Mouse (Mus musculus) forebrain, embryonic 15.5 days (tissue): Measurements from ENCODE around the gene Zfp354c. TPM values are rescaled to one million over a fixed set of nuclear protein-coding genes. Genes with fewer than 3 reads are reported as not detected.
A peak's percentile ranks its signal among the peaks of the same experiment; 100 is the strongest.

Experiments
- ATAC-seq: fragments of 200-750 bp; cut with Nextera tagmentation; replicated peaks from 2 replicates; pipeline ENCODE4 v1.8.0; 2017; ENCODE audit warnings: mild to moderate bottlenecking, moderate TSS enrichment, moderate library complexity
- H3K27ac ChIP-seq: fragments of 300-500 bp; sonication (generic); replicated peaks from 2 replicates; pipeline ENCODE4 v1.5.1; 2015; ENCODE audit warnings: mild to moderate bottlenecking, inconsistent platforms
- H3K27me3 ChIP-seq: fragments of 300-500 bp; sonication (generic); 2 replicates; pipeline ENCODE4 v1.6.1; 2015; ENCODE audit warnings: inconsistent platforms
- H3K36me3 ChIP-seq: fragments of 300-500 bp; sonication (generic); 2 replicates; pipeline ENCODE4 v1.6.1; 2015; ENCODE audit warnings: mild to moderate bottlenecking, inconsistent platforms
- H3K4me1 ChIP-seq: fragments of 300-500 bp; sonication (generic); 2 replicates; pipeline ENCODE4 v1.6.1; 2015; ENCODE audit warnings: inconsistent platforms
- H3K4me2 ChIP-seq: fragments of 300-500 bp; sonication (generic); replicated peaks from 2 replicates; pipeline ENCODE4 v1.6.1; 2015; ENCODE audit warnings: mild to moderate bottlenecking, inconsistent platforms
- H3K4me3 ChIP-seq: fragments of 300-500 bp; sonication (generic); 2 replicates; pipeline ENCODE4 v1.5.1; 2015; ENCODE audit warnings: mild to moderate bottlenecking, inconsistent platforms
- H3K9ac ChIP-seq: fragments of 300-500 bp; sonication (generic); replicated peaks from 2 replicates; pipeline ENCODE4 v1.6.1; 2015; ENCODE audit warnings: mild to moderate bottlenecking, inconsistent platforms
- H3K9me3 ChIP-seq: fragments of 300-500 bp; sonication (generic); 2 replicates; pipeline ENCODE4 v1.6.1; 2016; ENCODE audit warnings: inconsistent platforms
- WGBS: fragments of 180-500 bp; shearing (Covaris S2); methylation state at CpG from one replicate; pipeline ENCODE4 v1.1.7; 2015; ENCODE audit warnings: mixed read lengths; 5-methylcytosine and 5-hydroxymethylcytosine counted together
- polyA plus RNA-seq: library from polyadenylated mRNA; unstranded; fragments of >200 nt; fragmentation: Nextera tagmentation; extraction: Ambion mirVana; gene quantifications from 2 replicates; pipeline ENCODE4 v1.2.1, GENCODE M21; 2015

The Zfp354c gene
- polyA plus RNA-seq: 62.6 and 65.0 TPM in 2 replicates

GRCm38 (mm10) chr11:50827010-50827953 is at the start of gene Zfp354c:
Zfp354c (minus strand) TSS chr11:50827724.
- Histone ChIP-seq H3K27me3 (no peaks in the 10 kb centered on the region), H3K4me1 (peaks cover 18% of the 10 kb centered on the region), H3K4me3 (peak within 1 kb of the TSS; percentile 87), H3K27ac (peak within 1 kb of the TSS; percentile 77), H3K9ac (peak within 1 kb of the TSS; percentile 86), H3K9me3 (no peaks in the 10 kb centered on the region), H3K4me2 (peak within 1 kb of the TSS; percentile 58), H3K36me3 (peaks cover 33% of the 10 kb centered on the region)
- under 1% methylated on average over 45 of the region's 45 CpGs for WGBS
- peak; percentile 98 for ATAC-seq

DNA sequence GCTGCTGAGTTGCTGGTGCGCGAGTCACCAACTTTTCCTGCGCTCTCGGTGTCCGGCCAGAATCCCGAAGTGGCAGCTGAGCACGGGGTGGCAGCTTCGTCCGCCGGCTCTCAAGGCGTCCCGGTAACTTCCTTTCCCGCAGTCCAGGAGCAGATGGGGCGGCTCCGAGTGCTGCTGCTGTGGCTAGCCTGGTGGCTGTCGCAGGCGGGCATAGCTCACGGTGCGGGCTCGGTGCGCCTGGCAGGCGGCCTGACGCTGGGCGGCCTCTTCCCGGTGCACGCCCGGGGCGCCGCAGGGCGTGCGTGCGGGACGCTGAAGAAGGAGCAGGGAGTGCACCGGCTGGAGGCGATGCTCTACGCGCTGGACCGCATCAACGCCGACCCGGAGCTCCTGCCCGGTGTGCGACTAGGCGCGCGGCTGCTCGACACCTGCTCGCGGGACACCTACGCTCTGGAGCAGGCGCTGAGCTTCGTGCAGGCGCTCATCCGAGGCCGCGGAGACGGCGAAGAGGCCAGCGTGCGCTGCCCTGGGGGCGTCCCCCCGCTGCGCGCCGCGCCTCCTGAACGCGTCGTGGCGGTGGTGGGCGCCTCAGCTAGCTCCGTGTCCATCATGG is 23.6 kb upstream of the Zfp354c start:
- Histone ChIP-seq H3K27me3 (peaks cover 49% of the 10 kb centered on the region), H3K4me1 (peaks cover 13% of the 10 kb centered on the region), H3K4me2 (peak overlapping the region; percentile 88), H3K27ac (no peak overlapping the region), H3K36me3 (no peaks in the 10 kb centered on the region), H3K9me3 (no peaks in the 10 kb centered on the region), H3K9ac (peak overlapping the region; percentile 41), H3K4me3 (peak overlapping the region; percentile 41)
- WGBS: under 1% methylated on average over 72 of the region's 72 CpGs
- peak; percentile 19; the same call in 1 of the 2 replicates for ATAC-seq

DNA sequence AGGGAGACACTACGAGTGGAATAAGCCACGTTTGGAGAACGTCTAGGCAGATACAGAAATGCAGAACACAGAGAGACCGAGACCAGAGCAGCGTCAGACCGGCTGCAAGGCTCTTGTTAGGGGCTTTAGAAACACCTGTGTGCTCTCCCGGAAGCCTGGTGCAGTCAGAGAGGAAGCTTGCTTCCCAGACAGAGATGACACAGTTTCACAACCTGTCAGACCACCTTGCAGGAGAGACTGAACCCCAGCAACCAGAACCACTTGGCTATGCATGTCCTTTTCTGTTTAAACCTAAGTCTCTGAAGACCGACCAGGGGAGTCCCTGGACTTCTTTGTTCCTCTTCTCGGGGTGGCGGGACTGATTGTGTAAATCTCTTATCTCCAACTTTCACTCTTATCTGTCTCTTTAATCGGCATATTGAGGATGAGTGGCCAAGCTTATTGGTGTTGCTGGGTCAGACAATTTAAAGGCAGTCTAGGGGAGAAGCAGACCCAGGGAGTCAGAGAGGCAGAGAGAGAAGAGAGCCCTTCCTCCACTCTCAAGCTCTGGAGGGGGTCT is 22.7 kb upstream of the Zfp354c start, which contains the start of gene Grm6:
Grm6 (plus strand) TSS at position 509 of the 559 bp plus-strand sequence.
- WGBS: under 1% methylated on average over 11 of the region's 11 CpGs
- peaks cover 49% of the 10 kb centered on the region for H3K27me3 ChIP-seq
- ATAC-seq: no peak
- H3K4me3 ChIP-seq: peak within 1 kb of the TSS; percentile 41
- no peaks in the 10 kb centered on the region for H3K36me3 ChIP-seq
- H3K4me2 ChIP-seq: peak within 1 kb of the TSS; percentile 88
- peaks cover 13% of the 10 kb centered on the region for H3K4me1 ChIP-seq
- no peaks in the 10 kb centered on the region for H3K9me3 ChIP-seq
- peak within 1 kb of the TSS; percentile 41 for H3K9ac ChIP-seq
- H3K27ac ChIP-seq: no peak within 1 kb of the TSS

DNA sequence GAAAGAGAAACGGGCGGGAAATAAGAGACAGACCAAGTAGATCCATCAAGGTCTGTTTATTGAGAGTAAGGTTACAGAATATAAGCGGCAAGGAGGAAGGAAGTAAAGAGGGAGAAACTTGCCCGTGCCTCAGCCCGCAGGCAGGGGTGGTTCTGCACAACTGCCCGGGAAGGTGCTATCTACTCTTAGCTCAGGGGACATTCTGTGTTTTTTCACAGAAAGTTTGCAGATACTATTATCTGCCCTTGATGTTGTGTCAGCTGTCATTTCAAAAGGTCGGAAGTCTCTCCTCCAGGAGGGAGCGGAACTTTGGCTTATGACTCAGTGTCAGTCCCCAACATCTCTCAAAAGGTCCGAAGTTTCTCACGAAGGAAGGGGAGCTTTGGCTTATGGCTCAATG is 21.8 kb upstream of the Zfp354c start:
- Histone ChIP-seq H3K9me3 (no peaks in the 10 kb centered on the region), H3K4me1 (peaks cover 13% of the 10 kb centered on the region), H3K27ac (no peak overlapping the region), H3K4me3 (no peak overlapping the region), H3K4me2 (no peak overlapping the region), H3K36me3 (no peaks in the 10 kb centered on the region), H3K27me3 (peaks cover 49% of the 10 kb centered on the region), H3K9ac (no peak overlapping the region)
- 8% methylated on average over 10 of the region's 10 CpGs for WGBS
- no peak for ATAC-seq

DNA sequence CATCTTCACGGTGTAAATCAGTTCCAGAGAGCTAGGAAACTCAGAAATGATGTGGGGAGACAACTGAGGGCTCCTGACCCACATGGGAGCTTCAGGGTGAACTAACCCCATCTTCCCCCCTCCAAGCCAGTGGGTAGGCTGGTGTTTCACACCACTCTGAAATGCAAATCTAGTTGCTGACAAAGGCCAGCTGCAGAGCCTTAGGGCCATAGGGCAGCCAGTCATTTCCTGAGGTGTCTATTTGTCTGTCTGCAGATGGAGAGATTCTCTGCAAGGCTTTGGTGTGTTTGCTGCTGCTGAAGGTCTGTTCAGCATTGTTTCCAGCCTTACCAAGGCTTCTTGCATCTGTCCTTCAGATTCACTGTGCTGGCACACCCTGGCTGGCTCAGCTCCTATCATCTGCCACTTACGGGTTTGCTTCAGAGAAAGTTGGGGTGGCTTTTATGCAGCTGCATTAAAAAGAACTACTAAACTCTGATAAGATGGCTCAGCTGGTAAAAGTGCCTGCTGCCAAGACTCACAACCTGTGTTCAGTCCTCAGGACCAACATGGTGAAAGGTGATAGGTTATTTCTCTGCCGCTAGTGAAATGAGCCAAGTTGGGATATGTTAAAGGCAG is 21.1 kb upstream of the Zfp354c start:
- H3K27me3 ChIP-seq: peaks cover 49% of the 10 kb centered on the region
- no peaks in the 10 kb centered on the region for H3K9me3 ChIP-seq
- no peaks in the 10 kb centered on the region for H3K36me3 ChIP-seq
- H3K4me3 ChIP-seq: no peak overlapping the region
- no peak overlapping the region for H3K9ac ChIP-seq
- H3K4me1 ChIP-seq: peaks cover 13% of the 10 kb centered on the region
- no peak for ATAC-seq
- no peak overlapping the region for H3K4me2 ChIP-seq
- 53% methylated on average over 3 of the region's 3 CpGs for WGBS
- no peak overlapping the region for H3K27ac ChIP-seq

GRCm38 (mm10) chr11:50847047-50847446 is 19.5 kb upstream of the Zfp354c start:
- Histone ChIP-seq H3K36me3 (no peaks in the 10 kb centered on the region), H3K4me2 (no peak overlapping the region), H3K4me1 (peaks cover 13% of the 10 kb centered on the region), H3K27ac (no peak overlapping the region), H3K27me3 (peaks cover 36% of the 10 kb centered on the region), H3K4me3 (no peak overlapping the region), H3K9ac (no peak overlapping the region), H3K9me3 (no peaks in the 10 kb centered on the region)
- 67% methylated on average over 5 of the region's 5 CpGs for WGBS
- no peak for ATAC-seq

- H3K36me3 ChIP-seq: no peaks in the 10 kb centered on the region
- H3K27ac ChIP-seq: no peak overlapping the region
- 92% methylated on average over 3 of the region's 3 CpGs for WGBS
Measured at GRCm38 (mm10) chr11:50845951-50846350, 18.4 kb upstream of the Zfp354c start.

GRCm38 (mm10) chr11:50841023-50841735 is 13.7 kb upstream of the Zfp354c start, which contains the start of gene Zfp879:
Zfp879 (minus strand) TSS chr11:50841552.
- Histone ChIP-seq H3K27ac (peak within 1 kb of the TSS; percentile 80), H3K36me3 (no peaks in the 10 kb centered on the region), H3K4me2 (peak within 1 kb of the TSS; percentile 61), H3K4me3 (peak within 1 kb of the TSS; percentile 49), H3K27me3 (no peaks in the 10 kb centered on the region), H3K4me1 (peaks cover 15% of the 10 kb centered on the region), H3K9me3 (no peaks in the 10 kb centered on the region), H3K9ac (peak within 1 kb of the TSS; percentile 64)
- ATAC-seq: peak; percentile 99
- 18% methylated on average over 22 of the region's 22 CpGs for WGBS

More at GRCm38 (mm10) chr11:50845951-50846350, 18.4 kb upstream of the Zfp354c start:
- H3K9ac ChIP-seq: no peak overlapping the region
- no peaks in the 10 kb centered on the region for H3K9me3 ChIP-seq
- H3K4me1 ChIP-seq: peaks cover 10% of the 10 kb centered on the region
- H3K4me2 ChIP-seq: no peak overlapping the region
- no peak overlapping the region for H3K4me3 ChIP-seq
- peaks cover 25% of the 10 kb centered on the region for H3K27me3 ChIP-seq
- ATAC-seq: no peak

DNA sequence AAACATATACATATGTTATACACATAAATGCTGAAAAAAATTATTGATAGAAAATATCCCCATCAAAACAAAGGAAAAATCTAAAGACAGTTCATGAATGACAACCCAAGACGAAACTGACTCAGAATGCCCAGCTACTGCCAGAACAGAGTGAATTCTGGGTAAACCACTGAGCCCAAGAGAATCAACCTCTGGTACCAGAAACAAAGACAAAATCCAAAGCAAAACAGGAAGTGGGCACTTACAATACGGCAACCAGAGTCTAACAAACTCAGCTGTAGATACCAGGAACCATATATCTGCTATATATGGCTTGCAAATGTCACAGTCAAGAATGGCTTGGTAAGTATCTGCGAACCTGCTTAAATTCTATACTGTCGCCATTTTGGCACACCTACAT is 8.2 kb upstream of the Zfp354c start:
- no peak overlapping the region for H3K4me2 ChIP-seq
- no peak overlapping the region for H3K9ac ChIP-seq
- no peaks in the 10 kb centered on the region for H3K27me3 ChIP-seq
- no peak overlapping the region for H3K27ac ChIP-seq
- H3K4me1 ChIP-seq: peaks cover 8% of the 10 kb centered on the region
- peaks cover 13% of the 10 kb centered on the region for H3K36me3 ChIP-seq
- no peak overlapping the region for H3K4me3 ChIP-seq
- WGBS: 92% methylated on average over 4 of the region's 4 CpGs
- ATAC-seq: no peak
- H3K9me3 ChIP-seq: peaks cover 3% of the 10 kb centered on the region; the same call in 1 of the 2 replicates

DNA sequence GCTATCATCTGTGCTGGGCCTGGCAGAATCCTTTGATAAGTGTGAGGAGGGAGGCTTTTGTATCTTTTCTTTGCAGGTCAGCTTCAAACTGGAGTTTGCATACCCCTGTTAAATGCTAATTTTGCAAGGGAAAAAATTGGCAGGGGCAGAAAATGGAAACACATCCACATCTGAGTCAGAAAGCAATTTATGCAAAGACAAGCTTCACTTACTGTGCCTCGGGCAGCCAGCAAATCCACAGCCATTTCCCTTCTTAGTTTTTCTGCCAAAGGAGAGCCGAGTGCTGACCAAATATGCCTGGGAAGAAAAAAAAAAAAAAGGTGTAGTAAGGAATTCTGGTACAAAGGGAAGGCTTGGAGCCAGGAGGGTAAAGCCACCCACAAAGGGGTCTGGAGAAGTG is 1.3 kb downstream of the Zfp354c start:
- ATAC-seq: no peak
- 29% methylated on average over 2 of the region's 2 CpGs for WGBS
- H3K9ac ChIP-seq: peak overlapping the region; percentile 86

DNA sequence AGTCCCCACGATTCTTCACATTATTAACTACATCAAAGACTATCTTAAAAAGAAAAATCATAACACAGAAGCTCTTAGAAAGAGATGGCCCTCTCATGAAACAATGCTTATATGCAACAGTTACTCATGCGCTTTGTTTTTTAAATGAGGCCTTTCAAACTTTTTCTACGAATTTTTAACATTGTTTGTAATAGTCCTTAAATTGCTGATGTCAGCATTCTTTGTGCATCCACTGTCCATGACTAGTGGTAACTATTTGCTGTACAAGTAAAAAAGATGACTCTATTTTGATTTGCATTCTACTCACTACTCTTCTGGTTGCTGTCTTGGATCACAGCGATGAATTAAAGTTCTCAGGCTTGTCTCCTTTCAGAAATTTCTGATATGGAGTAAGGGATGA is 13.3 kb downstream of the Zfp354c start:
- ATAC-seq: no peak
- no peak overlapping the region for H3K9ac ChIP-seq
- H3K36me3 ChIP-seq: peaks cover 97% of the 10 kb centered on the region
- H3K4me1 ChIP-seq: no peaks in the 10 kb centered on the region
- 98% methylated on average over 4 of the region's 4 CpGs for WGBS
- H3K27ac ChIP-seq: no peak overlapping the region
- peaks cover 62% of the 10 kb centered on the region for H3K9me3 ChIP-seq
- no peak overlapping the region for H3K4me2 ChIP-seq
- H3K27me3 ChIP-seq: no peaks in the 10 kb centered on the region
- H3K4me3 ChIP-seq: no peak overlapping the region

More for the DNA sequence above, 1.3 kb downstream of the Zfp354c start:
- Histone ChIP-seq H3K27me3 (no peaks in the 10 kb centered on the region), H3K4me2 (peak overlapping the region; percentile 58), H3K36me3 (peaks cover 44% of the 10 kb centered on the region), H3K4me1 (peaks cover 18% of the 10 kb centered on the region), H3K4me3 (peak overlapping the region; percentile 87), H3K27ac (no peak overlapping the region), H3K9me3 (no peaks in the 10 kb centered on the region)
